Mouse (Mus musculus): ENCODE results near the gene Stx7. TPM values are rescaled to one million over a fixed set of nuclear protein-coding genes. Genes with fewer than 3 reads are reported as not detected.
A peak's percentile ranks its signal among the peaks of the same experiment; 100 is the strongest.

Stx7 gene
- total and polyA plus RNA-seq, 3 experiments = 92.8 to 176 (median 102) TPM

GRCm38 (mm10) chr10:24164909-24165304, 15.8 kb downstream of the Stx7 start:
- Histone ChIP-seq H3K4me3 (replicated peaks in 1 of 3; ENCODE audit: low read depth in 2 of 3, low read length in 2 of 3, poor library complexity in 1 of 3) (peak overlapping the region in 2 of 3 experiments; percentile 3 to 10), H3K79me2 (replicated peaks; ENCODE audit: control insufficient read depth, extremely low read depth, insufficient read depth, poor library complexity, severe bottlenecking) (peaks cover 44% of the 10 kb centered on the region), H3K9ac (ENCODE audit: insufficient read depth, low read depth) (peak overlapping the region; percentile 37; the same call in 1 of the 2 replicates), H3K27me3 (replicated peaks) (no peaks in the 10 kb centered on the region), H3K4me2 (ENCODE audit: insufficient read depth, low read depth, poor library complexity, severe bottlenecking) (peak overlapping the region; percentile 61), H3K36me3 (replicated peaks in 1 of 2; ENCODE audit: control insufficient read depth in 1 of 2, insufficient read depth in 1 of 2, low read length in 1 of 2) (peaks cover 9 to 46% of the 10 kb centered on the region in 2 experiments), H3K27ac (ENCODE audit: insufficient read depth, low read depth) (peak overlapping the region; percentile 92), H3K9me3 (replicated peaks; ENCODE audit: low read length) (no peaks in the 10 kb centered on the region), H3K4me1 (ENCODE audit: control insufficient read depth in 1 of 2, insufficient read depth in 2 of 2) (peaks cover 39 to 93% of the 10 kb centered on the region in 2 experiments)
- dilution Hi-C loops (cut with MboI; ENCODE audit: extremely low pct_ligation_motif_present, extremely low pct_unique_long_range_greater_than_20kb, low sequenced_read_pairs) (no loop called here), in situ Hi-C loops (cut with MboI; ENCODE audit: low pct_ligation_motif_present, low pct_unique_long_range_greater_than_20kb, low sequenced_read_pairs) (no loop called here)
- peak; percentile 36; the same call in 1 of the 2 replicates for TF ChIP-seq CHD1 (IDR thresholded peaks at IDR 0.05; ENCODE audit: low read depth, low read length)
- no peak for TF ChIP-seq E2F4 (IDR thresholded peaks at IDR 0.05; ENCODE audit: insufficient replicate concordance, low read depth, low read length)
- TF ChIP-seq CTCF (conservative IDR thresholded peaks at IDR 0.05 in 1 of 2, IDR thresholded peaks at IDR 0.05 in 1 of 2; ENCODE audit: low read depth in 2 of 2, low read length in 2 of 2) = no peak
- TF ChIP-seq PAX5 (IDR thresholded peaks at IDR 0.05; ENCODE audit: low read length) = no peak
- no peak for TF ChIP-seq GABPA (IDR thresholded peaks at IDR 0.05; ENCODE audit: insufficient replicate concordance, low read depth, low read length)
- DNase-seq (ENCODE audit: extremely low read depth) = no peak

- DNase-seq (ENCODE audit: extremely low read depth) = no peak
- H3K9ac ChIP-seq (ENCODE audit: insufficient read depth, low read depth) = no peak overlapping the region
- H3K4me1 ChIP-seq (ENCODE audit: control insufficient read depth in 1 of 2, insufficient read depth in 2 of 2) = peaks cover 39 to 87% of the 10 kb centered on the region in 2 experiments
- H3K4me3 ChIP-seq (replicated peaks in 1 of 3; ENCODE audit: low read depth in 2 of 3, low read length in 2 of 3, poor library complexity in 1 of 3) = no peak overlapping the region
- H3K4me2 ChIP-seq (ENCODE audit: insufficient read depth, low read depth, poor library complexity, severe bottlenecking) = no peak overlapping the region
- no peak overlapping the region for H3K27ac ChIP-seq (ENCODE audit: insufficient read depth, low read depth)
- H3K36me3 ChIP-seq (replicated peaks in 1 of 2; ENCODE audit: control insufficient read depth in 1 of 2, insufficient read depth in 1 of 2, low read length in 1 of 2) = peaks cover 9 to 46% of the 10 kb centered on the region in 2 experiments
- no peaks in the 10 kb centered on the region for H3K27me3 ChIP-seq (replicated peaks)
- dilution Hi-C loops (cut with MboI; ENCODE audit: extremely low pct_ligation_motif_present, extremely low pct_unique_long_range_greater_than_20kb, low sequenced_read_pairs) (no loop called here), in situ Hi-C loops (cut with MboI; ENCODE audit: low pct_ligation_motif_present, low pct_unique_long_range_greater_than_20kb, low sequenced_read_pairs) (no loop called here)
- no peaks in the 10 kb centered on the region for H3K9me3 ChIP-seq (replicated peaks; ENCODE audit: low read length)
- TF ChIP-seq POLR2A (IDR thresholded peaks at IDR 0.05; ENCODE audit: low read depth, low read length) (no peak), TBP (conservative IDR thresholded peaks at IDR 0.05; ENCODE audit: low read depth, low read length) (no peak), IRF4 (IDR thresholded peaks at IDR 0.05; ENCODE audit: low read depth, low read length) (no peak), NRF1 (IDR thresholded peaks at IDR 0.05; ENCODE audit: low read depth, low read length) (no peak), GABPA (IDR thresholded peaks at IDR 0.05; ENCODE audit: insufficient replicate concordance, low read depth, low read length) (no peak), TCF12 (IDR thresholded peaks at IDR 0.05; ENCODE audit: low read depth, low read length) (no peak), HCFC1 (IDR thresholded peaks at IDR 0.05; ENCODE audit: low read depth, low read length) (no peak), E2F4 (IDR thresholded peaks at IDR 0.05; ENCODE audit: insufficient replicate concordance, low read depth, low read length) (no peak), UBTF (IDR thresholded peaks at IDR 0.05; ENCODE audit: low read depth, low read length) (no peak), MAZ (IDR thresholded peaks at IDR 0.05; ENCODE audit: low read depth, low read length) (no peak), SMC3 (IDR thresholded peaks at IDR 0.05; ENCODE audit: low read depth, low read length) (no peak), RAD21 (IDR thresholded peaks at IDR 0.05; ENCODE audit: low read depth, low read length) (no peak), MEF2A (IDR thresholded peaks at IDR 0.05; ENCODE audit: borderline replicate concordance, low read depth, low read length) (no peak), USF2 (conservative IDR thresholded peaks at IDR 0.05; ENCODE audit: low read depth, low read length) (no peak), KAT2A (IDR thresholded peaks at IDR 0.05; ENCODE audit: insufficient replicate concordance, low read length) (no peak), ETS1 (conservative IDR thresholded peaks at IDR 0.05; ENCODE audit: low read depth, low read length) (no peak), POLR2AphosphoS2 (IDR thresholded peaks at IDR 0.05; ENCODE audit: low read depth, low read length) (no peak), ZC3H11A (IDR thresholded peaks at IDR 0.05; ENCODE audit: low read depth, low read length) (no peak), ZMIZ1 (IDR thresholded peaks at IDR 0.05; ENCODE audit: low read depth, low read length) (no peak), ELF1 (IDR thresholded peaks at IDR 0.05; ENCODE audit: low read depth, low read length) (no peak)
- peaks cover 44% of the 10 kb centered on the region for H3K79me2 ChIP-seq (replicated peaks; ENCODE audit: control insufficient read depth, extremely low read depth, insufficient read depth, poor library complexity, severe bottlenecking)
Observed at GRCm38 (mm10) chr10:24165526-24166055, 16.5 kb downstream of the Stx7 start.

Data from CH12.LX (cell line).